Mouse (Mus musculus) cortical plate, adult 2 months (tissue): ENCODE measurements around the gene Zfp667.

Source experiments
- CTCF ChIP-seq: fragments of 200-500 bp; IDR thresholded peaks from 2 replicates; pipeline ENCODE4 v1.5.1; 2011; ENCODE audit warnings: mild to moderate bottlenecking, control low read depth, low read length; ENCODE audit not compliant: insufficient read depth; ENCODE audit errors: extremely low read depth
- POLR2A ChIP-seq: fragments of 200-500 bp; IDR thresholded peaks from 2 replicates; pipeline ENCODE4 v1.6.1; 2011; ENCODE audit warnings: mild to moderate bottlenecking, low read length, control low read depth; ENCODE audit not compliant: insufficient read depth; ENCODE audit errors: extremely low read depth

DNA sequence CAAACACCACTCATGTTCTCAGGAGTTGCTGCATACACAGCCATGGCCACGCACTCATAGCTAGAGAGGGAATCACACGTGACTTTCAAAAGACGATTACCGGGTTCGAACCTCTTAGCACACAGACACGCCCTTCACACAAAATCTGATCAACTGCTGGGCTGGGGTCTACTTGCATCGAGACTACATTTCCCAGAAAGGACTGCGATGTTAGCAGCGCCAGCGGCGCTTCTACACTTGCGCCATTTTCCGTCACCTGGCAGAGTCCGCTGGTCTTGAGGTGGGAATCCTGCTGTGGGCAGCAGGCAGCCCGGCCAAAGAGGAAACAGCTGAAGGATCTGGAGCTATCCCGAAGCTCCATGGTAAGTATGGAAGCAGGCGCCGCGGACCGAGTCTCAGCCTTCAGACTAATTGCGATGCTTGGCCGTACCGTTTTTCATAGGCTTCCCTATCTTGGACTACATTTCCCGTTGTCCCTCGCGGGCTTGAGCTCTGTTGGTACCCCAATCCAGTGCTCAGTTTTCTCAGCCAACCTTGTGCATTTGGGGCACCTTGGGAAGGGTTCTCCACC is 57.2 kb downstream of the Zfp667 start, which contains the start of gene Gm3854:
- TF ChIP-seq CTCF, result no peak
- peak; percentile 55 for TF ChIP-seq POLR2A
